Mouse (Mus musculus): ENCODE measurements around the gene Tff3. TPM values are rescaled to one million over a fixed set of nuclear protein-coding genes. Genes with fewer than 3 reads are reported as not detected.
A peak's percentile ranks its signal among the peaks of the same experiment; 100 is the strongest.

Gene Tff3
- polyA plus RNA-seq, 1 experiment from 2014 or later: 1.4 TPM

DNA sequence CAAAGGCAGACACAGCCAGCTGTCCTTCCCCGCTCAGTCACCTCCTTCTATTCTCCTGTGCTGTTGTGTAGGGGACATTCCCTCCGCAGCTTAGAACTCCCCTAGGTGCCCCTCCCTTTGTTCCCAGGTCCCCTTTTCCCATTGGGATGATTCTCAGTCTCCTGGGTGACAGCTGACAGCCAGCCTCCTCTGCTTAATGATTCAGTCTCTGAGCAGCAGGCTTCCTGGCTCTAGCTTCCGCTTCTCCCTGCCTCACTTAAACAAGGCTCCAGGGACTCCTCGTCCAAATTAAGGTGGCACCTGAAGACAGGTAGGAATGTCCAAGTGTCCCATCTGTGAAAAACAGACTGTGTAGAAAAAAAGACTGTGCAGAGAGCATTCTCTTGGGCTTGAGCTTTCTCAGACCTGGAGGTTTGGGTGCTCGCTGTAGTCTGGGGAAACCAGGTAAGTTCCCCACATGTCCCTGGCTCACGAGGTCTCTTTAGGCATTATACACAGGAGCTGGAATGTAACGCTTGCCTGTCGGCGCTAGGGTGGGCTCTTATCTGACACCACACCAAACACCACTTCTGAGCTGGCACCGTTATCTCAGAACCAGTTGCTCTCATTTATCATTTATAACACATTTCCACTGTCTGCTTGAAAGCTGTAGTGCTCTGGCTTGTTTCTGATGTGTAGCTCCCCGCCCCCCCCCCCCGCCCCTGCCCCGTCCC is 38.3 kb downstream of the Tff3 start:
- Histone ChIP-seq H3K27me3 (no peaks in the 10 kb centered on the region), H3K27ac (replicated peaks) (peak overlapping the region; percentile 58), H3K4me2 (replicated peaks) (no peak overlapping the region; the same call in 1 of the 2 replicates), H3K9ac (replicated peaks) (no peak overlapping the region), H3K9me3 (no peaks in the 10 kb centered on the region), H3K36me3 (peaks cover 19% of the 10 kb centered on the region; the same call in 1 of the 2 replicates), H3K4me1 (peaks cover 42% of the 10 kb centered on the region), H3K4me3 (no peak overlapping the region)
- WGBS: 46% methylated on average over 13 of the region's 13 CpGs
- no peak for ATAC-seq (ENCODE audit: low FRiP score, low read depth)

DNA sequence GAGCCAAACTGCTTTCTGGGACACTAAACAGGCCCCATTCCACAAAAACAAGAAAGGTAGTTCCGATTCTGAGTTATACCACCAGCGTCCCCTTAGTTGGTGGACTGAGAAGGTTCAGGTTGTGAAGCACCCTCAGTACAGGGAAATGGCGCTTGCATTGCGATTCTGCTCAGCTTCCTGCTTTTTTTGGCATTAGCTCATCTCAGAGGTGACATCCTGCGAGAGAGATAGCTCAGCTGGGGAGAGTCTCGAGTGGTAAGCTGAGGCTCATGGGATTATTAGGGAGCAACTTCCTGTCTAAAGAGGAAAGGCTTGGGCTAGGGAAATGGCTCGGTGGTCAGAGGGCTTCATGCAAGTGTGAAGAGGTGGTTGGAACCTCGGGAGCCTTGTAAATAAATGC is 39.6 kb downstream of the Tff3 start:
- H3K27ac ChIP-seq (replicated peaks): peak overlapping the region; percentile 58
- H3K36me3 ChIP-seq: peaks cover 10% of the 10 kb centered on the region; the same call in 1 of the 2 replicates
- ATAC-seq (ENCODE audit: low FRiP score, low read depth): no peak
- H3K4me2 ChIP-seq (replicated peaks): no peak overlapping the region
- no peaks in the 10 kb centered on the region for H3K27me3 ChIP-seq
- H3K9me3 ChIP-seq: no peaks in the 10 kb centered on the region
- peaks cover 41% of the 10 kb centered on the region for H3K4me1 ChIP-seq
- no peak overlapping the region for H3K9ac ChIP-seq (replicated peaks)
- 81% methylated on average over 8 of the region's 8 CpGs for WGBS
- no peak overlapping the region for H3K4me3 ChIP-seq

DNA sequence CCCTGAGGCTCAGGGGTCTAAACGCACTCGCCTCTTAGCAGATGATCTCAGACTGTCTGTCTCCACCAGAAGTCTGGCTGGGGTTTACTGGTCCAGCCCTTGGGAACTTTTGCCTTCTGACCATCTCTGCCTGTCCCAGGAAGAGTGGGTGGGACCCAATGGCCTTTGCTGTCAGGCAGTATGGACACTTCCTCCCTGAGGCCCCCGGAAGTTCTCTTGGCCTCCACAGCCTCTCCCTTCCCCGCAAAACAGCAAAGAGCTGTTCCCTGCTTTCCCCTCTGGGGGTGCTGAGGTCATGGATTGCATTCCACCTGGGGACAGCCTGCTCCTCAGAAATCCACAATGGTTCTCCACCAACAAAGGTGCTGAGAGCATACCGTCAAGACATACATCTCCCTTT is 40.7 kb downstream of the Tff3 start:
- ATAC-seq (ENCODE audit: low FRiP score, low read depth): no peak
- WGBS: 52% methylated on average over 5 of the region's 5 CpGs
- H3K9ac ChIP-seq (replicated peaks): no peak overlapping the region

DNA sequence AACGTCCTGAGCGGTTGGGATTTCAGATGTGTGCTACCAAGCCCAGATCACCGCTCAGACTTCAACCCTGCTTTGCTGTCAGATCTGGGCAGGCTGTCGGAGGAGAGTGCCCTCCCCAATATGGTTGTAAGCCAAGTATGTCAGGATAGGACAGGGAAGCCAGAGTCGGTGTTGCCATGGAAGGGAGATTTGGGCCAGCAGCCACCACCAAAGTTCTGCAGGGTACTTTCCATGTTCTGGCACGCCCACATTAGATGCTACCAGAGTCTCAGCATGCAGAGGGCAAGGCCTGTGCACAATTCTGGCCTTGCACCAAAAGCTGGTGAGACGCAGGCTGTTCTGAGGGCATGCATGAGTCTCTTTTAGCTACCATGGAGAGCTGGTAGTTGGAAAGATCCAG is 43.2 kb downstream of the Tff3 start:
- no peak for ATAC-seq (ENCODE audit: low FRiP score, low read depth)
- H3K27ac ChIP-seq (replicated peaks): no peak overlapping the region
- H3K9ac ChIP-seq (replicated peaks): no peak overlapping the region
- H3K4me2 ChIP-seq (replicated peaks): no peak overlapping the region
- H3K4me1 ChIP-seq: peaks cover 37% of the 10 kb centered on the region
- WGBS: 88% methylated on average over 7 of the region's 7 CpGs
- no peaks in the 10 kb centered on the region for H3K9me3 ChIP-seq
- no peaks in the 10 kb centered on the region for H3K36me3 ChIP-seq
- no peaks in the 10 kb centered on the region for H3K27me3 ChIP-seq
- no peak overlapping the region for H3K4me3 ChIP-seq

More for the DNA sequence above, 40.7 kb downstream of the Tff3 start:
- H3K36me3 ChIP-seq: peaks cover 6% of the 10 kb centered on the region; the same call in 1 of the 2 replicates
- H3K9me3 ChIP-seq: no peaks in the 10 kb centered on the region
- H3K27ac ChIP-seq (replicated peaks): no peak overlapping the region
- H3K4me3 ChIP-seq: no peak overlapping the region
- H3K27me3 ChIP-seq: no peaks in the 10 kb centered on the region
- no peak overlapping the region for H3K4me2 ChIP-seq (replicated peaks)
- peaks cover 39% of the 10 kb centered on the region for H3K4me1 ChIP-seq

DNA sequence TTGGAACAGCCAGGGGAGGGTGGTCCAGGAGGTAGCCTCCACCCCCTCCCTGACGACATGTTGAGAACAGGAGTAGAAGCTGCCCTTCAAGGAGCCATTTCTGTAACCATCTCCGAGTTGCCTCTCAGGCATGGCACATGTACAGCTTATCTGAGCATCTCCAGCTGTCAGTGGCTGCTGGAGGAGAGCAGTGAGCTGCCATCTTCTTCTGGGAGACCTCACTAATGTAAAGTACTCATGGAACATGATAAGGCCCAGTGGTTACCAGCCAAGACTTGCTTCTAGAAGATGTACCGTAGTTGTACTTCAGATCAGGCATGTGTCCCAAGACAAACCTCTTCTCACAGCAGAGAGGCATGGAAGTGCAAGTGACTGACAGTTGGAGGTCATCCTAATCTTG is 43.9 kb downstream of the Tff3 start:
- Histone ChIP-seq H3K4me2 (replicated peaks) (no peak overlapping the region), H3K27ac (replicated peaks) (no peak overlapping the region), H3K27me3 (no peaks in the 10 kb centered on the region), H3K9ac (replicated peaks) (no peak overlapping the region), H3K36me3 (no peaks in the 10 kb centered on the region), H3K4me3 (no peak overlapping the region), H3K4me1 (peaks cover 36% of the 10 kb centered on the region), H3K9me3 (no peaks in the 10 kb centered on the region)
- WGBS: 95% methylated on average over 3 of the region's 3 CpGs
- no peak for ATAC-seq (ENCODE audit: low FRiP score, low read depth)

DNA sequence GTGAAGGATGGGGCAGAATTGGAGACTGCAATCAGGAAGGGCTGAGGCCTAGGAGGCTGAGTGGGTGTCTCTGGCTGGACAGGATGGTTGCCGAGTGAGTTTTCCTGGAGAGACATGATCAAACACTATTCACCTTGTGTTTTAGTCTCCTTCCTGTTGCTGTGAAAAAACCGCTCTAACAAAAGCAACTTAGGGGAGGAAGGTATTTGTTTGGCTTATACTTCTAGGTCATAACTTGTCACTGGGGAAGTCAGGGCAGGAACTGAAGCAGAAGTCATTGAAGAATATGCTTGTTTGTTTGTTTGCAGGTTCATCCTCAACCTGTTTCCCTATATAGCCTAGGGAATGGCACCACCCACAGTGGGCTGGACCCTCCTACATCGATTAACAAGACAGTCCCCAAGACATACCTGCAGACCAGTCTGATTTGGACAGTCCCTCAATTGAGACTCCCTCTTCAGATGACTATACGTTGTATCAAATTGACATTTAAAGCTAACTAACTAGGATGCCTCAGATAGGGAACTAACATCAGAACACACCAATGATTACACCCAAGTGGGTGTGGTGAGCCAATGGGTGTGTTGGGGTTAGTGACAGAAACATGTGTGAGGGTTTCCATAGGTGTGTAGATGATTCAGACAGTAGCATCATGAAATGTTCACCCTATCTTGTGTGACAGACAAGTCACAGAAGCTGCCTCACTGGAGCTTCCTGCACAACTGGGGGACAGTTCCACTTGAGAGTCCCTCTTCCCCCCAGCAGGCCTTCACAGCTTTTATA is 47.0 kb downstream of the Tff3 start:
- H3K36me3 ChIP-seq: no peaks in the 10 kb centered on the region
- peaks cover 27% of the 10 kb centered on the region for H3K4me1 ChIP-seq
- no peak overlapping the region for H3K4me2 ChIP-seq (replicated peaks)
- H3K27ac ChIP-seq (replicated peaks): no peak overlapping the region
- no peaks in the 10 kb centered on the region for H3K9me3 ChIP-seq
- H3K27me3 ChIP-seq: no peaks in the 10 kb centered on the region
- H3K4me3 ChIP-seq: no peak overlapping the region
- ATAC-seq (ENCODE audit: low FRiP score, low read depth): no peak
- WGBS: 92% methylated on average over 4 of the region's 4 CpGs
- no peak overlapping the region for H3K9ac ChIP-seq (replicated peaks)

DNA sequence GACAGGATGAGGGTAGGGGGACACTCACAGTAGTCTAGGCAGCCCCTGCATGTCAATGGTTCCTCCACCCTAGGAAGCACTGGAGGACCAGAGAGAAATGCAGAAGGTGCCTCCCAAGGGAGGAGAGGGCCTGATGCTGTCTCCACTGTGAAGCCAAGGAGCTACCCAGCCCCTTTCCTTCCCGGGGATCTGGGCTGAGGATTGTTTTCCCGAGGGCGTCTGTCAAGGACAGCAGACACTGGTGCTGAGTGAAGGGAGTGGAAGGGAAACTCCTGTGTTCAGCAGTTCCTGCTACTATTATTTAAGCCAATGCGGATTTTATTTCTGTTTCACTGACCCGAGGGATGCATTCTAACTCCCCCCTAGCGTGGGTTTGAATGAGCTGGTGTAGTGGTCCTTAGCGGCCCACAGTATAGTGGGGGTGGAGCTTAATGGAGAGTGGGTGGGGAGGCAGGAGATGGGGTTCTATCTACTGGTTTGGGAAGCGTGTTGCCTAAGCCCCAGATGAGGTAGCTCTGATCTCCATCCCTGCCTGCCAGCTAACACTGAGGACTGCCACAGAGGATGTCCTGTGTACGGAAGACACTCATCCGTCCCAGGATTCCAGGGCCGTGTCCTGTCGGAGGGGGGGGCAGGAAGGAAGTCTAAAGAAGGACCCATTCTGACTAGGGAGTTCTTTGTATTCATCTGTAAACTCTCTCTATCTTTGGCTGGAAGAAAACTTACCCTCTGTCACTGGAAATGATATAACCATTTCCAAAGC is 50.2 kb downstream of the Tff3 start:
- Histone ChIP-seq H3K36me3 (no peaks in the 10 kb centered on the region), H3K4me2 (replicated peaks) (no peak overlapping the region), H3K9ac (replicated peaks) (no peak overlapping the region), H3K4me3 (no peak overlapping the region), H3K27me3 (no peaks in the 10 kb centered on the region), H3K9me3 (no peaks in the 10 kb centered on the region), H3K4me1 (peaks cover 31% of the 10 kb centered on the region), H3K27ac (replicated peaks) (peak overlapping the region; percentile 46; the same call in 1 of the 2 replicates)
- ATAC-seq (ENCODE audit: low FRiP score, low read depth): no peak
- WGBS: 62% methylated on average over 12 of the region's 12 CpGs

DNA sequence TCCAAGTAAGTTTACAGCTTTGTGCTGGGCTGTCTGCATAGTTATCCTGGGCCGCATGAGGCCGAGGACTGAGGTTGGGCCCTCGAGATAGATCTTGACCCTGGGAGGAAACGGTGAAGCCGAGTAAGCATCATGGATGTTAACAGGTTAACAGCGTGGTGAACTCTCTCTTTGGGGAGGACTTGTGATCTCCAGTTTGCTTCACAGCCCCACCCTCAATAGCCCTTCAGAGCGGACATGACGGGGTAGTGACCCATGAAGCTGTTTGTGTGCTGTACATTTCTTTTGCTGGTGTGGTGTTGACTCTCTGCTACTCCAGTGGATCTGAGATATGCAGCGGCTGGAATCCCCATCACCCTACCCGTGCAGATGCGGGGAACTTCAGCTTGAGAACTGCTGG is 50.9 kb downstream of the Tff3 start:
- no peak overlapping the region for H3K4me2 ChIP-seq (replicated peaks)
- WGBS: 85% methylated on average over 11 of the region's 11 CpGs
- no peak overlapping the region for H3K27ac ChIP-seq (replicated peaks)
- no peak overlapping the region for H3K9ac ChIP-seq (replicated peaks)
- H3K9me3 ChIP-seq: no peaks in the 10 kb centered on the region
- no peak overlapping the region for H3K4me3 ChIP-seq
- no peak for ATAC-seq (ENCODE audit: low FRiP score, low read depth)
- H3K36me3 ChIP-seq: no peaks in the 10 kb centered on the region
- peaks cover 38% of the 10 kb centered on the region for H3K4me1 ChIP-seq
- H3K27me3 ChIP-seq: no peaks in the 10 kb centered on the region

DNA sequence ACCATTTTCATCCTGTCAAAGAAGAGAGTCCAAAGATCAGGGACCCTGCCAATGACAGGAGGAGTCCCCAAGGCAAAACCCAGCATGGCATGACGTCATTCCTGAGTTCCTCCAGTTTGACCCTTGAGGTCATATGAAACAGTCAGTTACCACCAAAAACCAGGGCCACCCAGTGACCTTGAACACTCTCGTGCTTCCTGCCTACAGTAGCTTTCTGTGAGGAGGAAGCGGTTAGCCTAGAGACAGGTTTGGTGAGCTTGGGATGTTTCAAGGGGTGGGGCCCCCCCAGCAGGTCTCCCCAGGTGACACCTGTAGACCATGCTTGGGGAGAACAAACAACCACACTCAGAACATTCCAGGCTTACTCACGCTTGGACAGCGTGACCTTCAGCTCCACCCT is 51.9 kb downstream of the Tff3 start:
- ATAC-seq (ENCODE audit: low FRiP score, low read depth): no peak
- Histone ChIP-seq H3K4me1 (peaks cover 48% of the 10 kb centered on the region), H3K36me3 (no peaks in the 10 kb centered on the region), H3K9me3 (no peaks in the 10 kb centered on the region), H3K27me3 (no peaks in the 10 kb centered on the region), H3K27ac (replicated peaks) (no peak overlapping the region), H3K4me3 (no peak overlapping the region), H3K9ac (replicated peaks) (no peak overlapping the region), H3K4me2 (replicated peaks) (no peak overlapping the region)
- WGBS: 83% methylated on average over 5 of the region's 5 CpGs

DNA sequence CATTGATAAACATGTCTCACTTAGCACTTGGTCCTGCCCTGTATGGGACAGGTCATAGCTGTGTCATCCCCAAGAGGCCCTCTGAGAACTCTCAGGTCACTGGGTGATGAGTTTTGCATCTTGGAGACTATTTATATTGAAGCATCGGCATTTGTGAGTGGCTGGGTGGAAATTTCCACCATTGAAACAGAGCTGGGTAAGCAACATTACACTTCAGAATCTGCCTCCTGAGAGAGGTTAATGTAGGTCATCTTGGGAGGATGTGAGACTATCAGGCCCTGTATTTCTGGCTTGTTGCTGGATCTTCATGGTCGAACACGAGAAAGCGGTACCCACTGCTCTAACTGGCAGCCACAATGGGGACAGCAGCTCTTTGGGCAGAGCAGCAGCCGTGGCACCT is 54.0 kb downstream of the Tff3 start:
- Histone ChIP-seq H3K9me3 (no peaks in the 10 kb centered on the region), H3K4me3 (no peak overlapping the region), H3K27ac (replicated peaks) (no peak overlapping the region), H3K4me2 (replicated peaks) (no peak overlapping the region), H3K36me3 (no peaks in the 10 kb centered on the region), H3K4me1 (peaks cover 61% of the 10 kb centered on the region), H3K9ac (replicated peaks) (no peak overlapping the region), H3K27me3 (no peaks in the 10 kb centered on the region)
- no peak for ATAC-seq (ENCODE audit: low FRiP score, low read depth)
- WGBS: 92% methylated on average over 5 of the region's 5 CpGs
